Mouse (Mus musculus) ES-Bruce4 (cell line): ENCODE results near the gene Rsc1a1. TPM values are rescaled to one million over a fixed set of nuclear protein-coding genes. Genes with fewer than 3 reads are reported as not detected.

ENCODE experiments used
- H3K27ac ChIP-seq: 2 replicates; pipeline ENCODE4 v1.5.1; 2012; ENCODE audit warnings: low read length, inconsistent platforms; ENCODE audit not compliant: insufficient read depth
- H3K27me3 ChIP-seq: 2 replicates; pipeline ENCODE4 v1.6.1; 2012; ENCODE audit warnings: mild to moderate bottlenecking, low read length, inconsistent platforms; ENCODE audit not compliant: control insufficient read depth, poor library complexity, insufficient read depth, severe bottlenecking
- H3K36me3 ChIP-seq: 2 replicates; pipeline ENCODE4 v1.6.1; 2012; ENCODE audit warnings: inconsistent platforms, mild to moderate bottlenecking, low read length, moderate library complexity; ENCODE audit not compliant: control insufficient read depth, poor library complexity, insufficient read depth, severe bottlenecking
- H3K4me1 ChIP-seq: one replicate; pipeline ENCODE4 v1.8.1; 2011; ENCODE audit warnings: low read length; ENCODE audit not compliant: control insufficient read depth, insufficient read depth
- H3K4me3 ChIP-seq: 2 replicates; pipeline ENCODE4 v1.5.1; 2011; ENCODE audit warnings: low read depth, mild to moderate bottlenecking, low read length
- H3K9ac ChIP-seq: 2 replicates; pipeline ENCODE4 v1.6.1; 2012; ENCODE audit warnings: low read depth, mild to moderate bottlenecking, inconsistent platforms; ENCODE audit not compliant: poor library complexity, severe bottlenecking
- H3K9me3 ChIP-seq: replicated peaks from 2 replicates; pipeline ENCODE4 v1.6.1; 2012; ENCODE audit warnings: mild to moderate bottlenecking, low read length, inconsistent platforms; ENCODE audit not compliant: control insufficient read depth, poor library complexity, insufficient read depth, severe bottlenecking
- CTCF ChIP-seq: IDR thresholded peaks from one replicate; pipeline ENCODE4 v1.8.1; 2011; ENCODE audit warnings: low read depth, low read length
- EP300 ChIP-seq: IDR thresholded peaks from 2 replicates; pipeline ENCODE4 v1.6.1; 2011; ENCODE audit warnings: low read depth, low read length; ENCODE audit not compliant: insufficient read depth
- POLR2A ChIP-seq: IDR thresholded peaks from one replicate; pipeline ENCODE4 v1.8.1; 2011; ENCODE audit warnings: low read length; ENCODE audit not compliant: insufficient read depth
- polyA plus RNA-seq: library from polyadenylated mRNA; stranded (reverse); fragments of >200 nt; gene quantifications from 2 replicates; pipeline ENCODE4 v1.2.4, GENCODE M21; 2011; ENCODE audit warnings: low read depth; ENCODE audit not compliant: missing spikeins, insufficient read depth, insufficient read length

Gene Rsc1a1
- polyA plus RNA-seq, 1 experiment, result 4.1 TPM

- H3K4me1 ChIP-seq, result no peaks in the 10 kb centered on the region
- H3K4me3 ChIP-seq, result no peak overlapping the region
- H3K27me3 ChIP-seq, result no peaks in the 10 kb centered on the region
- no peaks in the 10 kb centered on the region for H3K36me3 ChIP-seq
- no peak overlapping the region for H3K9ac ChIP-seq
- H3K9me3 ChIP-seq, result no peaks in the 10 kb centered on the region
- no peak overlapping the region for H3K27ac ChIP-seq
- TF ChIP-seq EP300 (no peak), CTCF (peak; percentile 5), POLR2A (no peak)
Measured at GRCm38 (mm10) chr4:141639474-141639873, 45.9 kb downstream of the Rsc1a1 start.

DNA sequence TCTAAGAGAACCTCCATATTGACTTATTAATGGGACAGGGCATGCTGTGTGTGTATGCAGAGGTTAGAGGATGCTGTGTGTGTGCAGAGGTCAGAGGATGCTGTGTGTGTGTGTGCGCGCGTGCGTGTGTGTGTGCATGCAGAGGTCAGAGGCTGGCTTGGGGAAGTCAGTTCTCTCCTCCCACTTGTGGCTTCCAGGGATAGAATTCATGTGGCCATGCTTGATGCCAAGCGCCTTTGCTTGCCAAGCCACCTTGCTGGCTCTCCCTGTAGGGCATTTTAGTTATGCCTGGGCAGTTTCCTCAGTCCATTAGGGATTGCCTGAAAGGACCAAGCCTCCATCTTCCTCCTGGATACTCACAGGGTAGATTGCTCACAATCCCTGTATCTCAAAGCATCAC is 48.7 kb downstream of the Rsc1a1 start:
- TF ChIP-seq EP300 (no peak), POLR2A (no peak), CTCF (no peak)
- Histone ChIP-seq H3K27me3 (no peaks in the 10 kb centered on the region), H3K27ac (no peak overlapping the region), H3K4me3 (no peak overlapping the region), H3K4me1 (no peaks in the 10 kb centered on the region), H3K9me3 (no peaks in the 10 kb centered on the region), H3K36me3 (no peaks in the 10 kb centered on the region), H3K9ac (no peak overlapping the region)

GRCm38 (mm10) chr4:141635991-141636390 is 49.4 kb downstream of the Rsc1a1 start:
- Histone ChIP-seq H3K27me3 (no peaks in the 10 kb centered on the region), H3K4me1 (no peaks in the 10 kb centered on the region), H3K9me3 (no peaks in the 10 kb centered on the region), H3K36me3 (no peaks in the 10 kb centered on the region), H3K27ac (no peak overlapping the region), H3K4me3 (no peak overlapping the region), H3K9ac (no peak overlapping the region)
- TF ChIP-seq CTCF (no peak), EP300 (no peak), POLR2A (no peak)

Other genes with a start within 250 kb of the Rsc1a1 start
- gene Srarp, start 249.5 kb downstream of the Rsc1a1 start, polyA plus RNA-seq, result not detected in 2 replicates
- 16.4 and 17.1 TPM in 2 replicates for gene Zbtb17, start 240.9 kb downstream of the Rsc1a1 start, polyA plus RNA-seq
- 39.6 and 46.9 TPM in 2 replicates for gene Spen, start 147.0 kb downstream of the Rsc1a1 start, polyA plus RNA-seq
- gene Fblim1, start 79.5 kb downstream of the Rsc1a1 start, polyA plus RNA-seq, result 73.8 and 76.6 TPM in 2 replicates
- 3.4 and 4.5 TPM in 2 replicates for gene Tmem82, start 67.0 kb downstream of the Rsc1a1 start, polyA plus RNA-seq
- gene Slc25a34, start 61.8 kb downstream of the Rsc1a1 start, polyA plus RNA-seq, result 0.82 and 1.8 TPM in 2 replicates
- 11.1 and 15.1 TPM in 2 replicates for gene Plekhm2, start 20.7 kb downstream of the Rsc1a1 start, polyA plus RNA-seq
- 46.0 and 50.3 TPM in 2 replicates for gene Ddi2, start 37.8 kb upstream of the Rsc1a1 start, polyA plus RNA-seq
- not detected in 2 replicates for gene Agmat, start 61.1 kb upstream of the Rsc1a1 start, polyA plus RNA-seq
- 9.1 and 10.5 TPM in 2 replicates for gene Dnajc16, start 105.3 kb upstream of the Rsc1a1 start, polyA plus RNA-seq
- gene Casp9, start 108.0 kb upstream of the Rsc1a1 start, polyA plus RNA-seq, result 17.6 and 20.7 TPM in 2 replicates
- not detected in 2 replicates for gene Cela2a, start 140.6 kb upstream of the Rsc1a1 start, polyA plus RNA-seq
- gene Ctrc, start 160.8 kb upstream of the Rsc1a1 start, polyA plus RNA-seq, result not detected in 2 replicates
- 14.5 and 16.3 TPM in 2 replicates for gene Efhd2, start 189.3 kb upstream of the Rsc1a1 start, polyA plus RNA-seq